Mouse (Mus musculus): ENCODE measurements around the gene Efcab3. TPM values are rescaled to one million over a fixed set of nuclear protein-coding genes. Genes with fewer than 3 reads are reported as not detected.

The Efcab3 gene
- polyA plus RNA-seq, 1 experiment, result 0.34 TPM

- Histone ChIP-seq H3K4me1 (ENCODE audit: control insufficient read depth, insufficient read depth, low read length) (no peaks in the 10 kb centered on the region), H3K27ac (ENCODE audit: insufficient read depth, low read length) (no peak overlapping the region), H3K27me3 (ENCODE audit: control insufficient read depth, insufficient read depth, low read length) (no peaks in the 10 kb centered on the region), H3K4me3 (replicated peaks; ENCODE audit: insufficient read depth, low read depth, low read length) (no peak overlapping the region)
- no peak for DNase-seq
- TF ChIP-seq POLR2A (IDR thresholded peaks at IDR 0.05; ENCODE audit: borderline replicate concordance, insufficient read depth, low read length) (no peak), CTCF (IDR thresholded peaks at IDR 0.05; ENCODE audit: borderline replicate concordance, insufficient read depth, low read depth, low read length) (no peak)
- 33% methylated on average over 4 of the region's 4 CpGs for WGBS
Measured at GRCm38 (mm10) chr11:105150691-105151090, 87.3 kb downstream of the Efcab3 start.

GRCm38 (mm10) chr11:105151226-105152016 lies 88.0 kb downstream of the Efcab3 start:
- DNase-seq, result no peak
- WGBS, result 27% methylated on average over 19 of the region's 19 CpGs
- Histone ChIP-seq H3K27me3 (ENCODE audit: control insufficient read depth, insufficient read depth, low read length) (no peaks in the 10 kb centered on the region), H3K27ac (ENCODE audit: insufficient read depth, low read length) (no peak overlapping the region), H3K4me3 (replicated peaks; ENCODE audit: insufficient read depth, low read depth, low read length) (no peak overlapping the region), H3K4me1 (ENCODE audit: control insufficient read depth, insufficient read depth, low read length) (no peaks in the 10 kb centered on the region)
- TF ChIP-seq CTCF (IDR thresholded peaks at IDR 0.05; ENCODE audit: borderline replicate concordance, insufficient read depth, low read depth, low read length), result no peak
- no peak for TF ChIP-seq POLR2A (IDR thresholded peaks at IDR 0.05; ENCODE audit: borderline replicate concordance, insufficient read depth, low read length)

GRCm38 (mm10) chr11:105152017-105152300 lies 88.6 kb downstream of the Efcab3 start:
- Histone ChIP-seq H3K4me1 (ENCODE audit: control insufficient read depth, insufficient read depth, low read length) (no peaks in the 10 kb centered on the region), H3K27ac (ENCODE audit: insufficient read depth, low read length) (no peak overlapping the region), H3K4me3 (replicated peaks; ENCODE audit: insufficient read depth, low read depth, low read length) (no peak overlapping the region), H3K27me3 (ENCODE audit: control insufficient read depth, insufficient read depth, low read length) (no peaks in the 10 kb centered on the region)
- TF ChIP-seq CTCF (IDR thresholded peaks at IDR 0.05; ENCODE audit: borderline replicate concordance, insufficient read depth, low read depth, low read length) (no peak), POLR2A (IDR thresholded peaks at IDR 0.05; ENCODE audit: borderline replicate concordance, insufficient read depth, low read length) (no peak)
- 81% methylated on average over 4 of the region's 4 CpGs for WGBS
- no peak for DNase-seq

- no peaks in the 10 kb centered on the region for H3K27me3 ChIP-seq (ENCODE audit: control insufficient read depth, insufficient read depth, low read length)
- 89% methylated on average over 11 of the region's 11 CpGs for WGBS
- DNase-seq, result no peak
- TF ChIP-seq POLR2A (IDR thresholded peaks at IDR 0.05; ENCODE audit: borderline replicate concordance, insufficient read depth, low read length), result no peak
- TF ChIP-seq CTCF (IDR thresholded peaks at IDR 0.05; ENCODE audit: borderline replicate concordance, insufficient read depth, low read depth, low read length), result no peak
- H3K4me3 ChIP-seq (replicated peaks; ENCODE audit: insufficient read depth, low read depth, low read length), result no peak overlapping the region
- H3K4me1 ChIP-seq (ENCODE audit: control insufficient read depth, insufficient read depth, low read length), result no peaks in the 10 kb centered on the region
- H3K27ac ChIP-seq (ENCODE audit: insufficient read depth, low read length), result no peak overlapping the region
Measured at GRCm38 (mm10) chr11:105152357-105152899, 89.0 kb downstream of the Efcab3 start.

GRCm38 (mm10) chr11:105153068-105153833 lies 89.9 kb downstream of the Efcab3 start:
- Histone ChIP-seq H3K27me3 (ENCODE audit: control insufficient read depth, insufficient read depth, low read length) (no peaks in the 10 kb centered on the region), H3K4me3 (replicated peaks; ENCODE audit: insufficient read depth, low read depth, low read length) (no peak overlapping the region), H3K27ac (ENCODE audit: insufficient read depth, low read length) (no peak overlapping the region), H3K4me1 (ENCODE audit: control insufficient read depth, insufficient read depth, low read length) (no peaks in the 10 kb centered on the region)
- WGBS, result 13% methylated on average over 12 of the region's 12 CpGs
- TF ChIP-seq CTCF (IDR thresholded peaks at IDR 0.05; ENCODE audit: borderline replicate concordance, insufficient read depth, low read depth, low read length) (no peak), POLR2A (IDR thresholded peaks at IDR 0.05; ENCODE audit: borderline replicate concordance, insufficient read depth, low read length) (no peak)
- DNase-seq, result no peak

- DNase-seq, result no peak
- WGBS, result 83% methylated on average over 4 of the region's 4 CpGs
- Histone ChIP-seq H3K27ac (ENCODE audit: insufficient read depth, low read length) (no peak overlapping the region), H3K27me3 (ENCODE audit: control insufficient read depth, insufficient read depth, low read length) (no peaks in the 10 kb centered on the region), H3K4me1 (ENCODE audit: control insufficient read depth, insufficient read depth, low read length) (no peaks in the 10 kb centered on the region), H3K4me3 (replicated peaks; ENCODE audit: insufficient read depth, low read depth, low read length) (no peak overlapping the region)
- no peak for TF ChIP-seq CTCF (IDR thresholded peaks at IDR 0.05; ENCODE audit: borderline replicate concordance, insufficient read depth, low read depth, low read length)
- no peak for TF ChIP-seq POLR2A (IDR thresholded peaks at IDR 0.05; ENCODE audit: borderline replicate concordance, insufficient read depth, low read length)
Measured at GRCm38 (mm10) chr11:105155915-105156314, 92.5 kb downstream of the Efcab3 start.

GRCm38 (mm10) chr11:105156748-105157267 lies 93.4 kb downstream of the Efcab3 start:
- Histone ChIP-seq H3K4me1 (ENCODE audit: control insufficient read depth, insufficient read depth, low read length) (no peaks in the 10 kb centered on the region), H3K27me3 (ENCODE audit: control insufficient read depth, insufficient read depth, low read length) (no peaks in the 10 kb centered on the region), H3K4me3 (replicated peaks; ENCODE audit: insufficient read depth, low read depth, low read length) (no peak overlapping the region), H3K27ac (ENCODE audit: insufficient read depth, low read length) (no peak overlapping the region)
- DNase-seq, result no peak
- no peak for TF ChIP-seq POLR2A (IDR thresholded peaks at IDR 0.05; ENCODE audit: borderline replicate concordance, insufficient read depth, low read length)
- no peak for TF ChIP-seq CTCF (IDR thresholded peaks at IDR 0.05; ENCODE audit: borderline replicate concordance, insufficient read depth, low read depth, low read length)
- 84% methylated on average over 19 of the region's 19 CpGs for WGBS

Data from cerebellum, adult 2 months (tissue).